Mouse (Mus musculus) adrenal gland (tissue): ENCODE data around the gene Nek2.

ENCODE experiments used
- intact Hi-C: fragments of 180-260 bp; cut with DNase I; formaldehyde crosslinking; loops from one replicate; pipeline ENCODE4 v1.15.1; 2025
- long read RNA-seq, 2 experiments: library from polyadenylated mRNA; unstranded; transcript quantifications; one replicate each; pipeline ENCODE4 v2.0.0; 2020; ENCODE audit warnings: borderline replicate concordance in 1 of 2; ENCODE audit not compliant: insufficient replicate concordance in 1 of 2

Nek2 gene
- long read RNA-seq, experiment 1, result 0 reads
- long read RNA-seq, experiment 2, partial matches to known transcripts, result 0 of 1 reads
- long read RNA-seq, experiment 2, other reads (novel, unspliced or antisense), result 0 of 1 reads

- intact Hi-C loops, result no loop called here
These were observed at the start of gene Nek2 for GRCm38 (mm10) chr1:191821326-191822091. Nek2 (plus strand) TSS chr1:191821444.

DNA sequence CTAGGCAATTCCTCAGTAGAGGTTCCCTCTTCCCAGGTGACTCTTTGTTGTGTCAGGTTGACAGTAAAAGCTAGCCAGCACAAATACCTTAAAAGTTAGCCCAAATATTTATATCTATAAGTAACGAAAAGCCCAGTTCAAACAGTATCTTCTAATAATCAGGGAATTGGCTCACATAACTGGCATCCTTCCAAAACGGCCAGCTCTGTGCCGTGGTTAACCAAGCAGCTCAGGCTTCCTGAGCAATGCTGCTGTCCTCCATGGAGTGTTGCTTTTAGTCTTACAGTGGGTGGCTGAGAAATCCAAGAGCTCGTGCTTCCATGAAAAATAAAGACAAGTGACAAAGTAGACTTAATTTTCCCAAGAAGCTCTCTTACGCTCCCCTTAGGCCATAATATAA lies 47.1 kb upstream of the Nek2 start:
- intact Hi-C loops, result no loop called here

DNA sequence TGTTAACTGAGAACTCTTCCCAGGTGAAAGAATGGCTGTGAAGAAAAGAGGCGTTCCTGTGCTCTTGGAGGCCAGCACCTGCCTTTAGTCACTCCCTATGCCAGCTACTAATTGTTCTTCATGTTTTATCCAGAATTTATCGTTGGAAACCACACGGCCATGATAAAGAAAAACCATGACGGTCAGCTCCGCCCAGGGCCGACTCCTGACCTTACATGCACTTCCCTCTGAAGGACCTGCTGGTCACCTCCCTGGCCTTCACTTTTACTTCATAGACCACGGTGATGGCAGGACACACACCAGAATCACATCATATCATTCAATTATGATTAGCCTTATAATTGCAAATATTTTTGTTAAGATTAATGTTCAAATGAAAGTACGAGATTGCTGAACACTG lies 46.1 kb upstream of the Nek2 start:
- intact Hi-C loops, result no loop called here

DNA sequence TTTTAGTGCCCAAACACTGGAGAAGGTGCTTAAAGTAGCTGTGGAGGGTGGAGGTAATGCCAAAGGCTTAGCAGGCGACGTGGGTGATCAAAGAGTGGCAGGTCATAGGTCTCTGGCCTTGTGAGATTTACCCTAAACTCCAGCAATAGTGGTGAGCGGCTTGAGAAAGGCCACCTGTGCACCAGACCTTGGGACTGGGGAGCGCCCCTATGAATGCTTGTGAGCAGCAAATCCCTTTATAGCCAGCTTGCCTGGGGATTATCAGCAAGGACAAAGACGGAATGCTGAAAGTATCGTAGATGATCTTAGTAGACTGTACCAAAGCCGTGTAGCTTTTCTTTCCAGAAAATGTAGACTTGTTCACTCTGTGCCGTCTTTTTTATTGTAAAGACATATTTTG lies 43.7 kb upstream of the Nek2 start:
- intact Hi-C loops, result no loop called here

DNA sequence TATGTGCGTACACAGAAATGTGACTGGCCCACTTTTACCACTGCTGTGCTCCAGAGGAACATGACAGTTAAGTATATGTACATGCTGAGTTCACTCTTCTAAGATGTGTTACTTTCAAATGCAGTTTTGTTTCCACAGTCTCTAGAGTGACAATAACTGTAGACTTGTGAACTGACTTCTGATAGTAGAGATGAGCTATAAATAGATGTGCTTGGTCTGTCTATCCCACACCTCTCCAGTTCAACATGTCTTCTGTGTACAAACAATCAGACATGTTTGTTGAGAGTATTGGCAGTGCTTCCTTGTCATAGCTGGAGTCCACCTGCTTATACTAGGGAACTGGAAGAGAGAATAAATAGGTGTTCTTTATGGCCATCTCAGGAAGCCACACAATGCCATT lies 40.8 kb upstream of the Nek2 start:
- intact Hi-C loops, result no loop called here

GRCm38 (mm10) chr1:191785108-191785507 lies 36.1 kb upstream of the Nek2 start:
- intact Hi-C loops, result no loop called here

DNA sequence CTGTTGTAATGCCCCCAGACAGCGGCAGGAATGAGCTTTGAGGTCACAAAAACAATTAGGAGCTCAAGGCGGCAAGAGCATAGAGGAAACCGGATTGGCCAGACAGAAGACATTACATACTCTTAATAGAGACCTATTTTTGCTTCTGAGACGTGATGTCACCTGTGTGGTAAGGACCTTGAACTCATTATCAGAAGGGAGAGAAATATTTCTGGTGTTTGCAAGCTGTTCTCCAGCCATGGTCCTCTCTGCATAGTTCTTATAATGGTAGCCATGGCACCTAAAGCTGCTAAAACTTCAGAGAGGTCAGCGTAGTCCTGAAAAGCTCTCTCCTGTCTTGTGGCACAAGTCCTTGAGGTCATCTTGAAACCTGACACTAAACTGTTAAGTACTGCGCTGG lies 35.0 kb upstream of the Nek2 start:
- intact Hi-C loops, result no loop called here

DNA sequence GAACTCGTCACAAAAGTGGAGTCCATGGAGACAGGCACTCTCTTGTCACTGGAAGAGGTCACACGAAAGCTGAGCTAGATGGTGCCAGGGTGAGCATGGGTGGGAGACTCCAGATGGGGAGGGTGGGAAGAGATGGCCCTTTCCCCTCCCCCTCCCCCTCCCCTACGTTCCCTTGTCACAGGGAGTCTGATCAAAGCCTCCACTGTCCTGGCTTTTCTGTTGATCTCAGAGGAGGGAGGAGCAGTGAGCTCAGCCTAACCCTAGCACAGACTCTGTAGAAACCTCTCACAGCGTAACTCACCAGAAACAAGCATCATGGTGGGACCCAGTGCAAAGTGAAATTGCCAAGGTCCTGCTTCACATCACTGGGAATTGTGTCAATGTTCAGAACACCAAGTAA lies 33.9 kb upstream of the Nek2 start:
- intact Hi-C loops, result no loop called here

GRCm38 (mm10) chr1:191792991-191793390 lies 28.3 kb upstream of the Nek2 start:
- intact Hi-C loops, result loop anchor here (10.0 kb wide), 1 partner anchor 58 kb away; no protein-coding TSS in a partner anchor

DNA sequence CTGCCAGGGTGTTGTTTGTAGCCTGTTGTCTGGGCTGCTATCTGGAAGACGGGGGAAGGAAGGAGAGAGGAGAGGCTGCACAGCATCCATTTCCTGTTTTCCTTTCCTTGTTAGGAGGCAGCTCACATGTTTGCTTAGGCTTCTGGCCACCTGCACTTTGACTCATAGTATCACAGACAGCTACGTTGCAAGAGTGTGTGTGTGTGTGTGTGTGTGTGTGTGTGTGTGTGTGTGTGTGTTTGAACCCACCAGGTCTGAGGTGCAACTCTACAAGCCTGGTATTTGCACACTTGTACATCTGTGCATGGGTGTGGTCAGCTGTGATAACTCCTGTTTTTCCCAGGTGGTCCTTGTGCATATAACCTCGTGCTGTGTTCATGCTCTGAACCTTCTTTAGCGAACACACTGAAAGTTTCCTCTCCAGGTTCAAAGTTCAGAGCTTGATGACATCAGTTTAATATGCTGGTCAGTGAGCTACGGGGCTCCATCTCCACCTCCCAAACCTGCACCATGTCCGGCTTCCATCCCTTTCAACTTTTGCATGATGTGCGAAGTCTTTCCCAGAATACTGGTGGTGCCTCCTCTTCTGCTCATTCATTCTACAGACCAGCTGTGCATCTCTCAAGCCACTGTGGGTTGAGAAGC lies 27.2 kb upstream of the Nek2 start:
- intact Hi-C loops, result loop anchor here (10.0 kb wide), 1 partner anchor 59 kb away; no protein-coding TSS in a partner anchor

GRCm38 (mm10) chr1:191796238-191796896 lies 24.9 kb upstream of the Nek2 start:
- intact Hi-C loops, result loop anchor here (10.0 kb wide), 1 partner anchor 62 kb away; no protein-coding TSS in a partner anchor

DNA sequence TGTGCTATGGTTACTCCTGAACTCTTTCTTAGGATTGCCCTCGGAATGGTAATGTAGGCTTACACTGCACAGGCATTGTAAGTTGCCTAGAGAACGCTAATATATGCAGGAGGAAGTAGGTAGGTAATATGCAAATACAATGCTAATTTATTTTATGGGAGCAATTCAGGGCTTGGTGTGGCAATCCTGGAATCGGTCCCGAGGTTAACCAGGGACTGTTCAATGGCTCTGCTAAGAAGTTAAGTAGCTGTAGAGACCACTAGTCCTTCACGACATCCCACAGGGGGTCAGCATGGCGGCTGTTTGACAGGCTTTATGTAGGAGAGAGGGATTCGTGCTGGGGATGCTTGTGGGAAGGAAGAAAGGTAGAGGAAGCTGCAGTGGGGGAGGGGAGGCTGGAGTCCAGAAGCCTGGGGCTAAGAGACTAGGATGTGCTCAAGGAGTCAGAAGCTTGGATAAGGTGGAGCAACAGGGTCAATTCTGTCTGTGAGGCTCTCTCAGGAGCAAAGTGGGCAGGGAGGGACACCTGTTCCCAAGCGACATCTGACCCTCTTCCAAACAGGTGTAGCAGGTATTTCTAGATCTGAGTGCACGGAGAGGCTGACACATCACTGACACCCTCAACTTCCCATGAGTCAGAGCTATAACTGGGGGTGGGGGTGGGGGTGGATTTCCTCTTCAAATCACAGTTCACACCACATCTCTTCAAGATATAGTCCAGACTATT lies 19.0 kb upstream of the Nek2 start:
- intact Hi-C loops, result no loop called here

DNA sequence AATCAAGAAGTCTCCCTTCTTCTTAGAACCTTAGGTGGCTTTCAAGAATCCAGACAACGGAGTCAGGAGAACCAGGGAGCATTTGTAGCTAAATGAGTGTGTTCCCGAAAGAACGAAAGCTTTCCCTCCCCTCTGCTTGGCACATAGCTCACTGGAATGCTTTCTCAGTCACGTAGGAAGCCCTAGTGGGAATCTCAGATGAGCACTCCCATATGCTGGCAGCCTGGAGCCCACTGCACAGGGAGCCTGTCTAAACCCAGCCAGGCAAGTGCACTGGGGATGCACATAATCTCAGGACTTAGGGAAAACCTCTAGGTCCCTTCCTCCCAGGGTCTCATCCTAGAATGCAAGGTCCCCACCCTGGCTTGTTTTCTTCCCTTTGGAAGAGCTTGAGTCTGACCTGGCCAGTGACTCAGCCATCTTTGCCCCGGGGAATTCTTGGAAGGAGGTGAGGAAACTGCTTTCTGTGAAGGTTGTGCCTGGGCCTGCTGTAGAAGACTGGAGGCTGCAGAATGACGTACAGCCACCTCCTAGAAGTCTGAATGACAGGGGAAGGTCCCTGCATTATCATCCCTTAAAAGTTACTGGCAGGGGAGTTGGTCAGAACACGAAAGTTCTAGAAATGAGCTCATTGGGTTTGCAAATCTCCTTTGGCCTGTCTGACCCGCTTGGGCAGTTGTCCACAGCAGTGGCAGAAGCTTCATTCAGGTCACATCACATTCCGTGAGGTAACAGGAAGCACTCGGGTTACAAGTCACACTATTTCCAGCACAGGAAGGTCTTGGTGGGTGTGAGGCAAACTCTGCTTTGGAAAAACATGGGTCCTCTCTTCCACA lies 18.2 kb upstream of the Nek2 start:
- intact Hi-C loops, result no loop called here

- intact Hi-C loops, result no loop called here
These were observed 16.5 kb upstream of the Nek2 start for GRCm38 (mm10) chr1:191804747-191805146.

GRCm38 (mm10) chr1:191805788-191806187 lies 15.5 kb upstream of the Nek2 start:
- intact Hi-C loops, result no loop called here

GRCm38 (mm10) chr1:191806740-191807139 lies 14.5 kb upstream of the Nek2 start:
- intact Hi-C loops, result no loop called here

DNA sequence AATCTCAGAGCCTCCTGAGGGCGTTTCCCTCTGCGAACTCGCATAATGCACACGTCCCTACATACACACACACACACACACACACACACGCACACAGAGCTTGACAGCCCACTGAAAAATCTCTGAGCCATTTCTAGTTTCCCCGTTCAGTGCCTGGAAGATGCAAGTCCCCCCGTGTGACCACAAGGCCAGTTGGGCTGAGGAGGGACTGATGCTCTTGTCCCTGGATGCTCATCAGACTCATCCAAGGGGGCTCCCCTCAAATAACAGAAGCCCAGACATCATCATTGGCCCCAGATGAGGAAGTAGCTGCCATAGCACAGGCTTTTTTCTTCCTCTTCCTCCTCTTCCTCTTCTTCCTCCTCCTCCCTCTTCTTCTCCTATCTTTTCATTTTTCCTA lies 13.3 kb upstream of the Nek2 start:
- intact Hi-C loops, result no loop called here

DNA sequence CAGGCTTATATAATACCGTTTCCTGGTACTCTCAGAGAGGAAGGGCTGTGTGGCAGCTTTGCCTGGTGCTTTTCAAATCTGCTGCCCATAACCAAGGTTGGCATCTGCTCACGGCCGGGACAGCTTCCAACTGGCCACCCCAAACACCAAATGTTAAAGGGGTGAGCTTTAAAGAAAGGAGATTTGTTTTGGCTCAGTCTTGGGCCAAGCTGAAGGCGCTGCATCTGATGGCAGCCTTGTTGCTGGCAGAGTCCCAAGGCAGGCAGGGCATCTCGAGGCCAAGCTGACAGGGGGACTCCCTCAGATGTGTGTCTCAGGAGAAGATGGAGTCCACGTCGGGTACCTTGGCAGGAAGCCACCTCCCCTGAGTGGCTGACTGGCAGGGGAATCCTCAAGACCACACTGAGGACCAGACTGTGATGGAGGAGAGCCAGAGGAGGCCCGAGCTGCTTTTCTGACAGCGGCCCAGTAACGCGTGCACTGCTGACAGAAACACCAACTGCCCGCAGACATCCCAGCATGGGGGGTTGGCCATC lies 12.5 kb upstream of the Nek2 start:
- intact Hi-C loops, result no loop called here

- intact Hi-C loops, result loop anchor here (10.0 kb wide), 2 partner anchors 447 to 517 kb away; no protein-coding TSS in a partner anchor
These were observed 9.5 kb upstream of the Nek2 start for GRCm38 (mm10) chr1:191811774-191812173.
